Mouse (Mus musculus) cerebellum, postnatal 10 days (tissue): Measurements from ENCODE around the gene Lsamp.

Source experiments
- DNase-seq, 2 experiments: peaks; one replicate each; pipeline ENCODE4 v3.0.0; 2021; ENCODE audit warnings: mixed read lengths in 2 of 2

The Lsamp gene

DNA sequence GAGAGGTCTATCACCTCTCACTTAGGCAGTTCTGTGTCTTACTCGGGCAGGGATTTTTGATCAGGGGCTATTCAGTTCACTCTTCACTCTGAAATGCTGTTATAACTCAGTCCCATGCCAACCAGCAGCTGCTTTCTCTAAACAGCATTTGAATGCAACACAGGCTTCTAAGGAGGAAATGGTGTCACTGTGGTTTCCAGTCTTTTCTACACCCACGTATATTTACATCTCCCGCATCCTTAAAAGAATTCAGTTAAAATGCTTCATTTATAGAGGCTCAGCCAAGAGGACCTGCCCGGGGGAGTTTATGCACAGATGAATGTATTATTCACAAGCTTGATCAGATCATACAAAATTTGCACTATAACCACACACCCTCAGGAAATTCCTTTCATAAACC lies 306.0 kb downstream of the Lsamp start:
- no peak for DNase-seq

GRCm38 (mm10) chr16:40294296-40294882 lies 310.2 kb downstream of the Lsamp start:
- DNase-seq = no peak

DNA sequence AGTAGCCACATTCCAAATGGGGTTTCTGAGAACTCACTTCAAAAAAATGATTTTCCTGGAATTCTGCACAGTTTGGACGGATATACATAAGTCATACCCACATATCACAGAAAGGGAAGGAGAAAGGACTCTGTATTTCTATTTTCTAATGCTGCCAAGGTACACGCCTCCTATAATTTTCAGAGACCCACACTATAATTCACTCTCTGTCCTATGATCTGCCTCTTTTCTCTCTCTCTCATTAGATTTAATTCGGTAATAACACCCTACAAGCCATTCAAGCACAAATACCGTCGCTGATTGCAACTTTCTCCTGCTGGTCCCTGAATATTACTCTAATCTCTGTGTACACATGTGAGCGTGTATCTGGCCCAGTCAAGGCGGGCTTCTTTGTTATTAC lies 311.1 kb downstream of the Lsamp start:
- DNase-seq = no peak

DNA sequence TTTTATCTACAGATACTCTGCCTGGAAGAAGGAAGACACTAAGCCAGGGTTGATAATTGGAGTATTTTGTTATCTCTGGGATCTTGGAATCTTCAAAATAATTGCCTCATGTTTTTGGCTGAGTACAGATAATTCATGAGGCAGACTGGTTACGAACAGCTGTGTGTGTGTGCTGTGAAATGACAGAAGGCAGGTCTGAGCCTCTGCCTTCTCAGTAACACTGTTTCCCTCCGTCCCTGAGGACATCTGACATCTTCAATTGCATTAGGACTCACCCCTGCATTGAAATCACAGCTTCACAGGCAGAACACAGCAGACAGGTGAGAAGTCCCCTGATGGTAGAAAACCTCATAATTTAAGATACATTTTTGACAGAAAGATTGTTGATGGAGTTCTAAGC lies 323.5 kb downstream of the Lsamp start:
- DNase-seq = peak; percentile 9 to 21

DNA sequence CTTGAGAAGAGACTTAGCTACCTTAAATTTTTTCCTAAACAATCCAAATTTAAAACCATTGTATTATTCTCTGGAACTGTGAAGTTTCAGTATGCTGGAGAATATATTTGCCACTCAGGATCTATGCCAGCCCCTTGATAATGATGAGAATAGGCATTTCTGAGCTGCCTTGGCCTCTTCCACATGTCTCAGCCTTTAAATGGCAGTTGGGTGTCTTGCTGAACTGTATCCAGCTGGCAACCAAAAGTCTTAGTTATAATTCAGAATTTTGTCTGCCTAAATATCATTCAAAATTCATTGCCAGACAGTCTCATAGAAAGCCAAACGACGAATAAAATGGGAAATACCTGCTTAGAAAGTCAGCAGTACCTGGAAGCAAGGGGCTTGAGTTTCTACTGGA lies 332.0 kb downstream of the Lsamp start:
- peak; percentile 81 to 85 for DNase-seq

- peak; percentile 78 to 80 for DNase-seq
These were observed 340.6 kb downstream of the Lsamp start for GRCm38 (mm10) chr16:40324811-40325210.

DNA sequence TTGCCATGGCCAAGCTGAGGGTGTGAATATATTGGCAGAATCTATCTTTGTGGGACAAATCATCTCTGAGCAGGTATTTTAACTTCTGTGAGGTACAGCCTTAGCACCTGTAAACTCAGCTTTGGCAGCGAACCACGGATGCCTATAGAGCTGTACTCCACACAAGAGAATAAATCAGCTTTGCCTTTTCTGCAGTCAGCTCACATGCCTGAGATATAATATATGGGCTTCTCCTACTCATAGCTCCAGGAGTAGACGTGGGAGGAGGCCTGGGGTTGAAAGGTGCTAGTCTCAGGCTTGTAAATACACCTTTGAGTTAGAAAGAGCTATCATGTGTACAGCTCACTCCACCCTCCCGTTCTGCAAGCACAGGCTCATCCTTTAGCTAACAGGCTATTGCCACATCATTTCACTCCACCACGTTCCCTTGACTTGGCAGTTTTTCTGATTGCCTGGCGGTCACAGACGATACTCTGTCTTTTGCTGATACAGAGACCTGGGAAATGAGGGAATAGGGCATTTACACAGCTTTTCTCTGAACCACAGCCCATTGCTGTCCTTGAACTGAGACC lies 344.2 kb downstream of the Lsamp start:
- DNase-seq = peak; percentile 27

- peak; percentile 50 to 55 for DNase-seq
These were observed 385.5 kb downstream of the Lsamp start for GRCm38 (mm10) chr16:40369677-40370076.

GRCm38 (mm10) chr16:40371291-40371690 lies 387.1 kb downstream of the Lsamp start:
- DNase-seq = peak; percentile 21 to 54

GRCm38 (mm10) chr16:40375314-40375713 lies 391.2 kb downstream of the Lsamp start:
- no peak for DNase-seq

GRCm38 (mm10) chr16:40377129-40377799 lies 393.1 kb downstream of the Lsamp start:
- DNase-seq = no peak

DNA sequence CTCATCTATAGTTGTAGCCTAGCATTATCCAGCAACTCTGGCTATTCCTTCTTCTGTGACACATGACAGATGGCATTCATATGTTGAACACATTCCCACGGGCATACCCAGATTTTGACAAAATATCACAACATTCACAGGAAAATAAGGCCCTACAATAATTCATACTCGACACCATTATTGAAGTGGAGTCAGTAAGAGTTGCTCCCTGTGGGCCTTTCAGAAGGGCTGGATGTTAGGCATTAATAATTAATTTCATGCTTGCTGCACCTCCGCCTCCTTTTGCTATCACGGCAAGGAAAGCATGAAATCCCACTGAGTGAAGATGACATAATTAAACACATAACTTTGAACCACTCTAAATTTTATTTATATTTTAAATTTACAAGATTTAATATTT lies 407.9 kb downstream of the Lsamp start:
- DNase-seq = no peak

DNA sequence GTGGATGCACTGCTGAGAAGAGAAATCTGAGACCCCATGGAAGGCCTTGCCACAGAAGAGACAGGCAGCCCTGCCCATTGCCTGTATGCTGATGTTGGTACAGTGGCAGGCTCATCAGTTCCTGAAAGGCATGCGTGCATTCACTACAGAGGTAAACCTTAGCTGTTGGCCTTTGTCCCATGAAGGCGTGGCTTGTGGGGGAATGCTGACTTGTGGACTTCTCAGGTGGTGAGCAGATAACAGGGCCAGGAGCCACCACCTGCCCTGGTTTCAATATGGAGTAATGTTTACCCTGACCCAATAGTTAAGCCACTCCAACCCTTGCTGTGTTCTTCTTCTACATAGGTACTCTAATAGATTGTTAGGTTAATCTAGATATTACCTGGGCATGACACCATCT lies 415.4 kb downstream of the Lsamp start:
- DNase-seq = no peak

- peak; percentile 71 to 79 for DNase-seq
These were observed 450.1 kb downstream of the Lsamp start for GRCm38 (mm10) chr16:40434280-40434679.

- DNase-seq = no peak
These were observed 452.3 kb downstream of the Lsamp start for GRCm38 (mm10) chr16:40436415-40436814.

- DNase-seq = no peak
These were observed 453.7 kb downstream of the Lsamp start for GRCm38 (mm10) chr16:40437879-40438278.

- DNase-seq = peak; percentile 51 to 62
These were observed 454.7 kb downstream of the Lsamp start for GRCm38 (mm10) chr16:40438876-40439275.

DNA sequence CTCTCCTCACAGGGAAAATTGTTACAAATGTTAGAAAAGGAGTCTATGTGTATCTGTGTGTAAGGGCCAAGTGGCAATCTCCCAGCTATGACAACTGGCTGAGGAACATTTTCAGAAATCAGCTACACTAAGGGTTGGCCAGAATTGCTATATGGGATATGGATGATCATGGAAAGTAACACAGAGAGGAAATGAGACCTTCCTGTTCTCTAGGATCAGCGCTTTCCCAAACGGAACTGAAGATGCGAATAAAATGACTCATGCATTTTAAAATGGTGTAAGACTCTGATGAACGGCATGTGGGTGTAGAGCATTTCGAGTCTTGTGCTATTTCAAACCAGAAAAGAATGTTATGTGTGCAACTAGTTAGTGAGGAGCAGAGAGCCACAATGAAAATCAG lies 462.4 kb downstream of the Lsamp start:
- DNase-seq = no peak

GRCm38 (mm10) chr16:40463411-40464058 lies 479.4 kb downstream of the Lsamp start:
- peak; percentile 33 to 39 for DNase-seq

DNA sequence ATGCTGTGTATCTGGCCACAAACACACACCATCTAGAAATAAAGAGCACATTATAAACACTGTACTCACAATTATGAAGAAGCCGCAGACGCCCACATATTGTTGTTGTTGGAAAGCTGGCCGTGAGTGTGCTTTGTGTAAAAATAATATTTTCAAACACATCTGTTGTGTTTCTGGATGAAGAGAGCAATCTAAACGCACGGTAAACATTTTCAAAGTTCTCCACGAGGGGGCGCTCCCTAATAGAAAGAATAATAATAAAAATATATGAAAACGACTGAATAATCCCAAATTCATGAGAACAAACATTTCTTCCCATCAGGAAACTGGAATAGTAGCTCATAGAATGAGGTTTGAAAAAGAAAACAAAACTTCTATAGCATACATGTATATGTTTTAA lies 482.4 kb downstream of the Lsamp start:
- peak; percentile 62 to 71 for DNase-seq

DNA sequence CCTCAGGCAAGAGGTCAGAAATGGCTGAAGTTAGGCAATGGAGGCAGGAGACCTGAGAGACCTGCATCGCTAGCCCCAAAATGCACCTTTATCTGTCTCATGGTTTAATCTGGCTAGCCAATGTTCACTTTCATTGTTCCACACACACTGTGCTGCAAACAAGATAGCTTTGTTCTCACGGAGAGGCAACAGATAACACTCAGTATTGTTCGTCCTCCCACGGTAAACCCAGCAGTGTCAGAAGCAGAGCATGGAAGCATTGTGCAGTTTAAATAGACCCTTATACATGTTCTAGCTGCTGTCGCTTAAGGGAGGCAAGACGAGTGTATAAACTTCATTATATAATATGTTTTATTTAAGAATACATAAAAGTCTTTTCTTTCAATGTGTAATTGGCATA lies 486.8 kb downstream of the Lsamp start:
- no peak for DNase-seq

- no peak for DNase-seq
These were observed 487.8 kb downstream of the Lsamp start for GRCm38 (mm10) chr16:40471967-40472366.

GRCm38 (mm10) chr16:40491606-40492005 lies 507.4 kb downstream of the Lsamp start:
- DNase-seq = no peak
